Mouse (Mus musculus) naive thymus-derived CD4-positive, alpha-beta T cell, adult 2 months (primary cell): ENCODE measurements around the gene Trnt1.

Experiments used
- DNase-seq: peaks from one replicate; pipeline ENCODE4 v3.0.0-alpha.2; 2011; ENCODE audit warnings: low read depth

Gene Trnt1

DNA sequence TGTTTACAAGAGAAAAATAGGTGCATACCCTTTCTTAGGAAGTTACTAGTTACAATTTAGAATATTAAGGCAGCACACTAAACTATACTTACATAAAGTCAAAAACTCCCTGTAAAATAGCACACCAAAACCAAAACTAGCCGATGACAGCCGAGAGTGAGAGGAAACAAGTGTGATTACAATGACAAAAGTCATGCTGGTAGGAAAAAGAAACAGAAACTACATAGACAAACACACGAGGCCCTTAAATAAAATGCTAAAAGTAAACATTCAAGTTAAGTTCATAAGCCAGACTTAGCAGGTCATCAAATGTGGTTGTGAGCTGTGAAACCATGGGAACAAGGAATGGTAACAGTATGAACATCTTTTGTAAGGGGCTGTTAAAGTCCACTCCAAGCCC lies 18.2 kb downstream of the Trnt1 start:
- DNase-seq = no peak

DNA sequence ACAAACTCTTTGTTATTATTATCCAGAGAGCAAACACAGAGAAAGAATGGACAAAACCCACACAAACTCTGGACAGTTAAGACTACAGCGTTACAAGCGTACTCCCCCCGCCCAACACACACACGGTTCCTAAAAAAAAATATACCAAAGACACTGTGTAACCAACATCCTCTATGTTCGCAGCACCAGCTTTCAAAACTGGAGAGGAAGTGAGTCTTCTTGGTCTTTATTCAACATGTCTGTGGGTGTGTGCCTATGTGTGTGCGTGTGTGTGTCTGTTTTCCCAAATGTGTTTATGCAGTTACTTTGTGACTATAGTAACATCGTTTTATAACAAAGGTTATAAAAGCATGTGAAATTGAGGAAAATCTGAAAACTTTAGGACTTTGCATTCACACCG lies 22.5 kb downstream of the Trnt1 start:
- DNase-seq = peak; percentile 74

- no peak for DNase-seq
Measured at GRCm38 (mm10) chr6:106792486-106792885, 23.6 kb downstream of the Trnt1 start.

DNA sequence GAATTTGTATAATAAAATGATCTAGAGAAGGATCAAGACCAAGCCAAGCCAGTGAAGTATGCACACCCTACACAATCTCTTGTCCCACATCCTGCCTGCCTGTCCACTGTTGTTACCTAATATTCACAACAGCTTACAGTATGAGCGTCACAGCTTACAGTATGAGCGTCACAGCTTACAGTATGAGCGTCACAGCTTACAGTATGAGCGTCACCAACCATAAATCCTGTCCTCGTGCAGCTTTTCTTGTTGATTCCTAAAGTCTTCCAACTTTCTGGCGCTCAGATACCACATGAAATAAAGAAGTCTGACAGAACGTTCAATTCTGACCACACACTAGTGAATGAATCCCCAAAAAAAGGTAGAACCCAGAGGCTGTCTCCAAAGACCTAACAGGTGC lies 24.2 kb downstream of the Trnt1 start:
- peak; percentile 81 for DNase-seq

DNA sequence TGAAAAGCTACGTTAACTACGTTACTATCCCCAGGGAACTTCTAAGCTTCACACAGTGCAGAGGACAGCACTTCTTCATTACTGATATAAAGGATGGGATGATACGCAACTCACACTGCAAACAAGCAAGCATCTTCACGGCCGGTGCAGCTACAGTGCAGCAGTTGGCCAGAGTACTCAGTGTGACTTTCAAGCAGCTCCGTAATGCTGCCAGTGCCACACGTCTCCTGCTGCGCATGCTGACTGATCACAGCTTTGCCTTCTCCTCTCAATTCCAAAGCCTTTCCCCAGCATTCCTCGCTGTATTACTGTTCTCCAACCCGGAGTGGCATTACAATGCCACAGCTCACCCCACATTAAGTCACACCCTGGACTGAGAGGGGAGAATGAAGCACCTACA lies 24.7 kb downstream of the Trnt1 start:
- DNase-seq = no peak

GRCm38 (mm10) chr6:106794094-106794814 lies 25.3 kb downstream of the Trnt1 start:
- peak; percentile 76 for DNase-seq

DNA sequence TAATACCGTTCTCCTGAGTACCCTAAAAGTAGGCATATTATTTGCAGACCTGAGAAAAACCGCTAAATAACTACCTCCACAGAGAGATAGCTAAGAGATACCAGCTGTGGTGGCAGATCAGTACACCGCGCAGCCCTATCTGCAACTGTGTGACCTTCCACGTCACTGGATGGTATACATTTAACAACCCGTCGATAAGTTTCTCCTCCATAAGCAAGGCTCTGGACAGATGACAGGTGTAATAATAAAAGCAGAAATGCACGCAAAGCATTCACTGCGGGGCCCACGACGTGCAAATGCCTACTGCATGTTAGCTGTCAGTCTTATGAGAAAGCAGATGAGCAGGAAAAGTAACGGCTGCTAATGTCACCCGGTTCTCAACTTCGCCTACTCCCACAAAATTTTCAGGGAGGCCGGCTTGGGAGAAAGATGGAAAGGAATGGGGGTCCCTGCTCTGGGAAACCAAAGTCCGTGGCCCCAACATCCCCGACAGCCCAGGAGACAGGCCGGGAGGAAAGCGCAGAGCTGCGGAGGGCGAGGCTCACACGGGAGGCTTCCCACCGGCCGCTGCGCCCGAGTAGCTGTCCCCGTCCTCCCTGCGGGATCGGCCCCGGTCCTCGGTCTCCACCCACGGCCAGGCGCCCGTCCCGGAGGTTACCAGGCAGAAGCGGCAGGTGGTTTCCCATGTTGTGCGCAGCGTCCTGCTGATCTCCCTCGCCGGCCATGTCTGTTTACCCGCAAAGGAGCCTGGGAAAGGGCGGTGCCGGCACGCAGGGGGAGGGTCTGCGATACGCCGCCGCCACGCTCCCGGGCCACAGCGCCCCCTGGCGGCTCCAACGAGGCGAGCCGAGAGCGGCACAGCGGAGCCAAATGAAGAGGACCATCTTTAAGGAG lies 30.7 kb downstream of the Trnt1 start, which contains the start of gene Crbn:
Gene Crbn (minus strand): TSS at position 745 of the 894 bp plus-strand sequence.
- peak; percentile 95 for DNase-seq

DNA sequence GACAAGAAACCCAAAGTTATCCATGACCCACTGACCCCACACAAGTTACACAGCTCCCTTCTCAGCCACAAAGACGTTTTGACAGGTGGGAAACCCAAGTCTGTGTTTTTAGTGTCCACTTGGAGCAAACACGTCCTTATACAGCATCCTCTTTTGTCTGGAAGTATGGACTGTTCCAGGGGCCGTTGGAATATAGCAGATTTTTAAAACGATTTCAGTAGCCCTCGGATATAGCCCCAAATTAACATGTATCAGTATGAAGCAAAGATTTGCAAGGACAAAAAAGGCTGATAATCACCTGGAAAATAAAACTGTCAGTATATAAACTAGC lies 31.3 kb downstream of the Trnt1 start:
- no peak for DNase-seq

DNA sequence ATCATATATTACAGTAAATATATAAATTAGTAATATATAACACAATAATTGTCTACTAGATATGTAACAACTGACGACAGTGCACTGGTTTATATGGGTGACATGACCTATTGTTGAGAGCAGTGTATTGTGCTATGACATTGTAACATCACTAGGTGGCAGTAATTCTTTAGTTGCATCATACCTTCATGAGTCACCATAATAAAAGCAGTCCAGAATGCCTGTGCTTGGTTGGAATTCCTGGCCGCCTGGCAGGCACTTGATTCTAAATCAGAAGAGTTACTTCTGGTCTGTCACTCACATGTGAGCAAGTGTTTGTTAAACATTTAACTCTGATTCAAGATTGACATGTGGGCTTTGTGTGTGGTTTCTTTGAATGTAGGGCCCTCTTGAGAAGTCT lies 36.0 kb downstream of the Trnt1 start:
- peak; percentile 35 for DNase-seq

DNA sequence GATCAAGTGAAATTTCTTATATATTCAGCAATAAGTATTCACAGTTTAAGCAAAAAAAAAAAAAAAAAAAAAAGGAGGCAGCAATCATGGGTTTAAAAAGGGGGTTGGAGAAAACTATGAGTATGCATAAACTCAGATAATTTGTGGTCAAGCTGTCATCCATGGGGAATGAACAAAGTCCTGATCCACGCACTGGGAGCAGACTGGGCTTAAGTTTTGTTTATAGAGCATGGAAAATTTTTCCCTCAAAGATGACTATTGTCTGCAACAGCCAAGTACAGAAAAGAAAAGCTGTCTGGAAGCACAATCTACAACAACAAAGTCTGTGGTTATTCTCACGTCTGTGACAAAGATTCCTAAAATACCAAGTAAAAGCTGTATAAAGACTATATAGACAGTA lies 40.2 kb downstream of the Trnt1 start:
- no peak for DNase-seq

DNA sequence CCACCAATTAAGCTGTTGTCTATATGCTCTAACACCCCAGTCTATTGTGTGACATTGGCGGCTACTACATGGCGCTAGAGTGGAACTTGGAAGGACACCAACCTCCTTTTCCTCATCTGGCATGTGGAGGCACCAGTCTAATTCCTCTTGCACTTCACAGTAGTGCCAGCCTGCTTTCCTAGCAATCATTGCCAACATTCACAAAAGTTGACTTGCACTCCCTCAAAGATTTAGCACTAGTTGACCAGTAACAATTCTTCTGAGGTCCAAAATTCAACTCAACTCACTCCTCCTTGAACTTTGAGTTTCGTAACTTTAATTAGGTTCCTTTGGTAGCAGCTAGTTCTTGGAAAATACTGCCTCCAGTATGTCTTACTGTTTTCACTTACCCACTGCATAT lies 41.8 kb downstream of the Trnt1 start:
- DNase-seq = no peak

DNA sequence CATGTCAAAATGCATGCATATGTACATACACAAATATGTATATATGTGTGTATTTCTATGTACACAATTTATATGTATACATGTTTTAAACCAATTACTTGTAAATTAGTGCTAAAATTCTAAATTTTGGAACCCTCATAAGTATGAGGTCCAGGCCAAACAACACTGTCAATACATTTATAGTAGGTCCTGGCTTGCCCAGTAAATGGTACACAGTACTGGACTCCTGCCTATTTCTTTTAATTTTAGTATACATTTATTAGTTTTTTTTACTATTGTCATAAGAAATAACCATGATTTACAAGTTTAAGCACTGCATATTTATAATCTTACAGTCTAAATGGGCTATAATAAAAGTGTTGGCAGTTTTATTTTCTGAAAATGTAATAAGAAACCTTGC lies 50.3 kb downstream of the Trnt1 start:
- no peak for DNase-seq

- DNase-seq = no peak
Measured at GRCm38 (mm10) chr6:106819906-106820305, 51.0 kb downstream of the Trnt1 start.

- DNase-seq = no peak
Measured at GRCm38 (mm10) chr6:106820566-106820965, 51.6 kb downstream of the Trnt1 start.

DNA sequence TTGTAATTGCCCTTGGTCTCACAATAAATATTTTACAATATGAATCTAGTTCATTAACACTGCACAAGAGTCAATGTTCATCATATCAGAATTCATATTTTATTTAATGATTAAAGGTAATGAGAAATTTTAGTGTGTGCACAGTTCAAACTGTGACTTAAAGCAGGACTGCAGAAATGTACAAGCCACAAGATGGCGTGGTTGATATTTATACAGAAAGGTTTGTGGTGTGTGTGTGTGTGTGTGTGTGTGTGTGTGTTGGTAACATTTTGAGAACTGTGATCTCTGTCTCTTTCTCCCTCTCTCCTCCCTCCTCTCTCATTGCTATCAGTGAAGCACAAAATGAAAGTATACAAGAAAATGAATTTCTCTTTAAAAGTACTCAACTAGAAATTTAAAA lies 53.4 kb downstream of the Trnt1 start:
- DNase-seq = no peak
